Mouse (Mus musculus): ENCODE data around the gene Ptgfrn. TPM values are rescaled to one million over a fixed set of nuclear protein-coding genes. Genes with fewer than 3 reads are reported as not detected.

Gene Ptgfrn
- polyA plus RNA-seq, 1 experiment from 2014 or later: 2.8 TPM

- WGBS: 28% methylated on average over 15 of the region's 15 CpGs
- H3K9ac ChIP-seq: no peak overlapping the region
- H3K9me3 ChIP-seq (replicated peaks): no peaks in the 10 kb centered on the region
- H3K4me3 ChIP-seq (replicated peaks): no peak overlapping the region
- no peak overlapping the region for H3K4me2 ChIP-seq
- H3K27me3 ChIP-seq: no peaks in the 10 kb centered on the region
- H3K36me3 ChIP-seq: no peaks in the 10 kb centered on the region
- H3K27ac ChIP-seq: no peak overlapping the region
- peaks cover 6% of the 10 kb centered on the region for H3K4me1 ChIP-seq
- ATAC-seq (replicated peaks; ENCODE audit: low FRiP score): no peak
Measured at GRCm38 (mm10) chr3:100993718-100994117, 116.4 kb downstream of the Ptgfrn start.

- H3K4me1 ChIP-seq: peaks cover 6% of the 10 kb centered on the region
- H3K4me2 ChIP-seq: no peak overlapping the region
- no peaks in the 10 kb centered on the region for H3K36me3 ChIP-seq
- H3K27me3 ChIP-seq: no peaks in the 10 kb centered on the region
- H3K9me3 ChIP-seq (replicated peaks): no peaks in the 10 kb centered on the region
- no peak for ATAC-seq (replicated peaks; ENCODE audit: low FRiP score)
- H3K4me3 ChIP-seq (replicated peaks): no peak overlapping the region
- no peak overlapping the region for H3K27ac ChIP-seq
- 78% methylated on average over 7 of the region's 7 CpGs for WGBS
- no peak overlapping the region for H3K9ac ChIP-seq
Measured at GRCm38 (mm10) chr3:100993158-100993557, 116.9 kb downstream of the Ptgfrn start.

Other genes starting within 250 kb of the Ptgfrn start
- gene Trim45, start 188.1 kb downstream of the Ptgfrn start, polyA plus RNA-seq (2015; fragmentation: Nextera tagmentation; extraction: Ambion mirVana): 5.2 and 7.4 TPM in 2 replicates
- 19.0 and 19.9 TPM in 2 replicates for gene Ttf2, start 140.6 kb downstream of the Ptgfrn start, polyA plus RNA-seq (2015; fragmentation: Nextera tagmentation; extraction: Ambion mirVana)
- gene Cd101, start 80.7 kb downstream of the Ptgfrn start, polyA plus RNA-seq (2015; fragmentation: Nextera tagmentation; extraction: Ambion mirVana): 0.04 TPM in 1 of 2 replicates, not detected in the other
- not detected in 2 replicates for gene Cd2, start 177.7 kb upstream of the Ptgfrn start, polyA plus RNA-seq (2015; fragmentation: Nextera tagmentation; extraction: Ambion mirVana)